Mouse (Mus musculus): ENCODE measurements at regions not wholly inside any gene's neighbourhood (a gene's known extent, or its start where the extent isn't known, plus 50 kb on each side); places are given as distances from the start of the nearest gene placed in this dataset.

GRCm38 (mm10) chr7:73624093-73624600, 82.5 kb upstream of the Chd2 start:
- no peak for DNase-seq (ENCODE audit: low spot score)
- Histone ChIP-seq H3K9ac (ENCODE audit: low read depth, low read length, severe bottlenecking) (no peak overlapping the region), H3K4me2 (replicated peaks; ENCODE audit: low read depth, low read length, severe bottlenecking) (no peak overlapping the region), H3K27me3 (ENCODE audit: control insufficient read depth, insufficient read depth, low read length) (no peaks in the 10 kb centered on the region), H3K36me3 (ENCODE audit: control insufficient read depth, insufficient read depth, low read length) (no peaks in the 10 kb centered on the region), H3K4me1 (ENCODE audit: control insufficient read depth, insufficient read depth, low read length) (peaks cover 16% of the 10 kb centered on the region), H3K27ac (replicated peaks; ENCODE audit: low read depth, low read length) (peak overlapping the region; percentile 33; the same call in 1 of the 2 replicates), H3K4me3 (replicated peaks; ENCODE audit: low read length) (no peak overlapping the region), H3K9me3 (ENCODE audit: control insufficient read depth, low read length) (no peaks in the 10 kb centered on the region)
- 65% methylated on average over 3 of the region's 3 CpGs for whole genome bisulfite sequencing
- no peak for TF ChIP-seq POLR2A (IDR thresholded peaks at IDR 0.05; ENCODE audit: borderline replicate concordance, extremely low read depth, insufficient read depth, insufficient read length)
- ATAC-seq (ENCODE audit: low FRiP score, low read depth) = no peak

GRCm38 (mm10) chr7:73622468-73622867, 80.8 kb upstream of the Chd2 start:
- ATAC-seq (ENCODE audit: low FRiP score, low read depth) (no peak), DNase-seq (ENCODE audit: low spot score) (no peak)
- Histone ChIP-seq H3K4me3 (replicated peaks; ENCODE audit: low read length) (no peak overlapping the region), H3K4me1 (ENCODE audit: control insufficient read depth, insufficient read depth, low read length) (peaks cover 13% of the 10 kb centered on the region), H3K27ac (replicated peaks; ENCODE audit: low read depth, low read length) (no peak overlapping the region), H3K4me2 (replicated peaks; ENCODE audit: low read depth, low read length, severe bottlenecking) (no peak overlapping the region), H3K9ac (ENCODE audit: low read depth, low read length, severe bottlenecking) (no peak overlapping the region), H3K27me3 (ENCODE audit: control insufficient read depth, insufficient read depth, low read length) (no peaks in the 10 kb centered on the region), H3K9me3 (ENCODE audit: control insufficient read depth, low read length) (no peaks in the 10 kb centered on the region), H3K36me3 (ENCODE audit: control insufficient read depth, insufficient read depth, low read length) (no peaks in the 10 kb centered on the region)
- 81% methylated on average over 2 of the region's 2 CpGs for WGBS
- no peak for TF ChIP-seq POLR2A (IDR thresholded peaks at IDR 0.05; ENCODE audit: borderline replicate concordance, extremely low read depth, insufficient read depth, insufficient read length)

- Histone ChIP-seq H3K27me3 (ENCODE audit: control insufficient read depth, insufficient read depth, low read length) (no peaks in the 10 kb centered on the region), H3K9ac (ENCODE audit: low read depth, low read length, severe bottlenecking) (no peak overlapping the region), H3K36me3 (ENCODE audit: control insufficient read depth, insufficient read depth, low read length) (no peaks in the 10 kb centered on the region), H3K4me3 (replicated peaks; ENCODE audit: low read length) (no peak overlapping the region), H3K27ac (replicated peaks; ENCODE audit: low read depth, low read length) (0 out of 2 replicates have a peak overlapping the region, but pooled peaks have one; percentile 8), H3K4me1 (ENCODE audit: control insufficient read depth, insufficient read depth, low read length) (peaks cover 15% of the 10 kb centered on the region), H3K4me2 (replicated peaks; ENCODE audit: low read depth, low read length, severe bottlenecking) (no peak overlapping the region), H3K9me3 (ENCODE audit: control insufficient read depth, low read length) (no peaks in the 10 kb centered on the region)
- 86% methylated on average over 9 of the region's 9 CpGs for WGBS
- DNase-seq (ENCODE audit: low spot score) (no peak), ATAC-seq (ENCODE audit: low FRiP score, low read depth) (no peak)
- no peak for TF ChIP-seq POLR2A (IDR thresholded peaks at IDR 0.05; ENCODE audit: borderline replicate concordance, extremely low read depth, insufficient read depth, insufficient read length)
Measured at GRCm38 (mm10) chr7:73620341-73620740, 78.7 kb upstream of the Chd2 start.

GRCm38 (mm10) chr7:73618758-73619416, 77.3 kb upstream of the Chd2 start:
- H3K4me1 ChIP-seq (ENCODE audit: control insufficient read depth, insufficient read depth, low read length) = peaks cover 22% of the 10 kb centered on the region
- peak overlapping the region; percentile 100 for H3K27ac ChIP-seq (replicated peaks; ENCODE audit: low read depth, low read length)
- peak; percentile 24; the same call in 1 of the 2 replicates for ATAC-seq (ENCODE audit: low FRiP score, low read depth)

GRCm38 (mm10) chr7:73617910-73618757, 76.5 kb upstream of the Chd2 start:
- Histone ChIP-seq H3K4me2 (replicated peaks; ENCODE audit: low read depth, low read length, severe bottlenecking) (peak overlapping the region; percentile 88), H3K36me3 (ENCODE audit: control insufficient read depth, insufficient read depth, low read length) (no peaks in the 10 kb centered on the region), H3K27me3 (ENCODE audit: control insufficient read depth, insufficient read depth, low read length) (no peaks in the 10 kb centered on the region), H3K9me3 (ENCODE audit: control insufficient read depth, low read length) (no peaks in the 10 kb centered on the region), H3K27ac (replicated peaks; ENCODE audit: low read depth, low read length) (peak overlapping the region; percentile 100), H3K4me1 (ENCODE audit: control insufficient read depth, insufficient read depth, low read length) (peaks cover 26% of the 10 kb centered on the region), H3K9ac (ENCODE audit: low read depth, low read length, severe bottlenecking) (peak overlapping the region; percentile 97), H3K4me3 (replicated peaks; ENCODE audit: low read length) (peak overlapping the region; percentile 67)
- under 1% methylated on average over 67 of the region's 86 CpGs for WGBS
- peak; percentile 84; the same call in 1 of the 2 replicates for TF ChIP-seq POLR2A (IDR thresholded peaks at IDR 0.05; ENCODE audit: borderline replicate concordance, extremely low read depth, insufficient read depth, insufficient read length)
- DNase-seq (ENCODE audit: low spot score) (peak; percentile 96), ATAC-seq (ENCODE audit: low FRiP score, low read depth) (peak; percentile 93)

More at GRCm38 (mm10) chr7:73618758-73619416, 77.3 kb upstream of the Chd2 start:
- no peak for DNase-seq (ENCODE audit: low spot score)
- H3K9ac ChIP-seq (ENCODE audit: low read depth, low read length, severe bottlenecking) = peak overlapping the region; percentile 97
- peak overlapping the region; percentile 88 for H3K4me2 ChIP-seq (replicated peaks; ENCODE audit: low read depth, low read length, severe bottlenecking)
- H3K36me3 ChIP-seq (ENCODE audit: control insufficient read depth, insufficient read depth, low read length) = no peaks in the 10 kb centered on the region
- TF ChIP-seq POLR2A (IDR thresholded peaks at IDR 0.05; ENCODE audit: borderline replicate concordance, extremely low read depth, insufficient read depth, insufficient read length) = no peak
- H3K4me3 ChIP-seq (replicated peaks; ENCODE audit: low read length) = peak overlapping the region; percentile 67
- H3K9me3 ChIP-seq (ENCODE audit: control insufficient read depth, low read length) = no peaks in the 10 kb centered on the region
- 8% methylated on average over 25 of the region's 25 CpGs for WGBS
- no peaks in the 10 kb centered on the region for H3K27me3 ChIP-seq (ENCODE audit: control insufficient read depth, insufficient read depth, low read length)
